19 mouse cellular contexts compared by ENCODE assay signal in the genomic region with DNA sequence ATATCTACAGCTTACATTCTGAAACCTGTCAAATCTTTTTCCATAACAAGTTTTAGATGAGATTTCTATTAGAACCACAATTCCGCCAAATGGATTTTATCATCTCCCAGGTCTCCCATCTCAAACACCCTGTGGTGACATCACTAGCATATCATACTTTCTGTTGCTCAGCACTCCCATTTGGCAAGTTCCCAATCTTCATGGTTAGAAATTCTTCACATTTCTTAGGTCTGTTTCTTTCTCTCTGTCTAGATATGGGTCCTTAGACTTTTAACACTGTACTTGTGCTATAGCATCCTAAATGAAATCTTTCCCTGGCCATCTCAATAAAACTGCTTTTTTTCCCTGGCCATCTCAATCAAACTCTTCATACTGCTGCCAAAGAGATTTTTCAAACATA.
DNase-seq lines count a peak whose midpoint lies in the region; ATAC-seq and TF ChIP-seq lines count a peak whose summit lies in the region.
"Had no signal": no experiment of that assay in that cellular context is flagged by ENCODE, and none has a peak within 500 bp of the region (broad histone marks: within the 10 kb centered on the region; RNA-seq: fewer than 3 reads in every experiment).

No protein-coding gene starts in this region.

- H3K9me3 ChIP-seq in embryonic facial prominence, embryonic 14.5 days (ENCODE audit: control insufficient read depth, low read length) = no peaks in the 10 kb centered on the region
- no peaks in the 10 kb centered on the region for H3K9me3 ChIP-seq in embryonic facial prominence, embryonic 10.5 days
- no peaks in the 10 kb centered on the region for H3K9me3 ChIP-seq in limb, embryonic 14.5 days (ENCODE audit: control insufficient read depth, low read length)
- H3K9me3 ChIP-seq in limb, embryonic 10.5 days (replicated peaks) = no peaks in the 10 kb centered on the region
- H3K9me3 ChIP-seq: embryonic facial prominence, embryonic 13.5 days; forebrain, embryonic 13.5 days; forebrain, embryonic 15.5 days had no signal

- H3K9ac ChIP-seq in embryonic facial prominence, embryonic 14.5 days (ENCODE audit: low read depth, low read length) = no peak overlapping the region
- no peak overlapping the region for H3K9ac ChIP-seq in limb, embryonic 14.5 days (ENCODE audit: low read depth, low read length, severe bottlenecking)
- H3K9ac ChIP-seq: embryonic facial prominence, embryonic 13.5 days; forebrain, embryonic 13.5 days; forebrain, embryonic 15.5 days; forebrain, postnatal 0 days had no signal

- H3K4me1 ChIP-seq in embryonic facial prominence, embryonic 14.5 days (ENCODE audit: control insufficient read depth, insufficient read depth, low read length) = no peaks in the 10 kb centered on the region
- no peaks in the 10 kb centered on the region for H3K4me1 ChIP-seq in embryonic facial prominence, embryonic 10.5 days
- no peaks in the 10 kb centered on the region for H3K4me1 ChIP-seq in limb, embryonic 14.5 days (ENCODE audit: control insufficient read depth, insufficient read depth, low read length)
- no peaks in the 10 kb centered on the region for H3K4me1 ChIP-seq in limb, embryonic 10.5 days
- H3K4me1 ChIP-seq: embryonic facial prominence, embryonic 13.5 days; forebrain, embryonic 13.5 days; forebrain, embryonic 15.5 days had no signal

- ATAC-seq in embryonic facial prominence, embryonic 14.5 days (ENCODE audit: low read depth) = no peak
- no peak for ATAC-seq in limb, embryonic 14.5 days (ENCODE audit: low FRiP score, low read depth)
- peak; percentile 62 for ATAC-seq in Patski
- ATAC-seq in activated CD4-positive, CD25-positive, alpha-beta regulatory T cell, adult 4 months = no peak
- ATAC-seq: forebrain, embryonic 13.5 days; forebrain, embryonic 15.5 days; forebrain, postnatal 0 days had no signal

- TF ChIP-seq POLR2A in limb, embryonic 14.5 days (IDR thresholded peaks at IDR 0.05; ENCODE audit: borderline replicate concordance, extremely low read depth, insufficient read depth, insufficient read length) = no peak

- no peaks in the 10 kb centered on the region for H3K36me3 ChIP-seq in embryonic facial prominence, embryonic 14.5 days (ENCODE audit: control insufficient read depth, insufficient read depth, low read length)
- H3K36me3 ChIP-seq in embryonic facial prominence, embryonic 10.5 days (replicated peaks) = no peaks in the 10 kb centered on the region
- H3K36me3 ChIP-seq in limb, embryonic 14.5 days (ENCODE audit: control insufficient read depth, insufficient read depth, low read length) = no peaks in the 10 kb centered on the region
- H3K36me3 ChIP-seq in limb, embryonic 10.5 days = no peaks in the 10 kb centered on the region
- H3K36me3 ChIP-seq: embryonic facial prominence, embryonic 13.5 days; forebrain, embryonic 15.5 days had no signal

- DNase-seq in embryonic facial prominence, embryonic 14.5 days (ENCODE audit: low spot score) = peak; percentile 9
- no peak for DNase-seq in embryonic facial prominence, embryonic 10.5 days (ENCODE audit: low spot score)
- DNase-seq in limb, embryonic 14.5 days (ENCODE audit: low spot score) = peak; percentile 42
- DNase-seq in limb, embryonic 10.5 days (ENCODE audit: low spot score) = no peak
- DNase-seq in 3T3-L1 (ENCODE audit: low read depth, low spot score) (peak; percentile 74), Patski (ENCODE audit: low read depth, low spot score) (peak; percentile 27)
- DNase-seq: adrenal gland, adult 8-10 months; adrenal gland, postnatal 14 days; adrenal gland, postnatal 36 days; cerebellum, adult 11-12 months; cerebellum, adult 2 months; cerebellum, adult 9-10 months; cerebellum, postnatal 10 days; cerebellum, postnatal 25 days; forebrain, postnatal 0 days had no signal

- 82% methylated on average over 1 of the region's 1 CpGs for WGBS in embryonic facial prominence, embryonic 14.5 days
- WGBS in embryonic facial prominence, embryonic 10.5 days = 83% methylated on average over 1 of the region's 1 CpGs
- 80% methylated on average over 1 of the region's 1 CpGs for WGBS in limb, embryonic 14.5 days
- 98% methylated on average over 1 of the region's 1 CpGs for WGBS in limb, embryonic 10.5 days

- H3K27me3 ChIP-seq in embryonic facial prominence, embryonic 14.5 days (replicated peaks; ENCODE audit: control insufficient read depth, insufficient read depth, low read length) = no peaks in the 10 kb centered on the region
- no peaks in the 10 kb centered on the region for H3K27me3 ChIP-seq in embryonic facial prominence, embryonic 10.5 days (replicated peaks; ENCODE audit: low read depth, poor library complexity, severe bottlenecking)
- no peaks in the 10 kb centered on the region for H3K27me3 ChIP-seq in limb, embryonic 14.5 days (ENCODE audit: control insufficient read depth, insufficient read depth, low read length)
- no peaks in the 10 kb centered on the region for H3K27me3 ChIP-seq in limb, embryonic 10.5 days (ENCODE audit: low read depth, poor library complexity, severe bottlenecking)
- H3K27me3 ChIP-seq in Patski = no peaks in the 10 kb centered on the region
- H3K27me3 ChIP-seq: embryonic facial prominence, embryonic 13.5 days; forebrain, embryonic 13.5 days; forebrain, embryonic 15.5 days had no signal

- CTCF ChIA-PET in Patski (lab: Charles Lee) = no interaction called here

- in situ Hi-C loops in Patski (cut with MboI; ENCODE audit: low pct_unique_long_range_greater_than_20kb) = no loop called here

- POLR2A ChIA-PET in Patski (lab: Charles Lee) = no interaction called here

- no peak overlapping the region for H3K4me2 ChIP-seq in embryonic facial prominence, embryonic 14.5 days (ENCODE audit: low read depth, low read length)
- H3K4me2 ChIP-seq in limb, embryonic 14.5 days (replicated peaks; ENCODE audit: low read depth, low read length, severe bottlenecking) = no peak overlapping the region
- H3K4me2 ChIP-seq: embryonic facial prominence, embryonic 13.5 days; forebrain, embryonic 13.5 days; forebrain, embryonic 15.5 days had no signal

- no peak overlapping the region for H3K27ac ChIP-seq in embryonic facial prominence, embryonic 14.5 days (replicated peaks; ENCODE audit: low read depth, low read length)
- no peak overlapping the region for H3K27ac ChIP-seq in embryonic facial prominence, embryonic 10.5 days (replicated peaks)
- H3K27ac ChIP-seq in limb, embryonic 14.5 days (replicated peaks; ENCODE audit: low read depth, low read length) = no peak overlapping the region
- H3K27ac ChIP-seq in limb, embryonic 10.5 days = no peak overlapping the region
- H3K27ac ChIP-seq: embryonic facial prominence, embryonic 13.5 days; forebrain, embryonic 13.5 days; forebrain, embryonic 15.5 days had no signal

- no peak for TF ChIP-seq CTCF in Patski (IDR thresholded peaks at IDR 0.05)

- H3K4me3 ChIP-seq in embryonic facial prominence, embryonic 14.5 days (ENCODE audit: low read depth, low read length) = no peak overlapping the region
- H3K4me3 ChIP-seq in embryonic facial prominence, embryonic 10.5 days = no peak overlapping the region
- H3K4me3 ChIP-seq in limb, embryonic 14.5 days (replicated peaks; ENCODE audit: low read length) = no peak overlapping the region
- H3K4me3 ChIP-seq in limb, embryonic 10.5 days = no peak overlapping the region
- H3K4me3 ChIP-seq: embryonic facial prominence, embryonic 13.5 days; forebrain, embryonic 13.5 days; forebrain, embryonic 15.5 days had no signal

Comparison
In these comparisons a context has a peak if more than half of its experiments do, and no peak if none do; other contexts are left out.
1. DNase-seq: peak in embryonic facial prominence, embryonic 14.5 days (single experiment), limb, embryonic 14.5 days (single experiment), 3T3-L1 (single experiment) and Patski (single experiment); none in embryonic facial prominence, embryonic 10.5 days (single experiment) and limb, embryonic 10.5 days (single experiment).